Mouse (Mus musculus): ENCODE measurements around the gene Plk2. TPM values are rescaled to one million over a fixed set of nuclear protein-coding genes. Genes with fewer than 3 reads are reported as not detected.

The Plk2 gene
- polyA plus RNA-seq (2012; rRNA removed) = 7.6 and 8.3 TPM in 2 replicates

GRCm38 (mm10) chr13:110394291-110395178 is at the start of gene Plk2:
Gene Plk2 (plus strand): TSS chr13:110395046.

DNA sequence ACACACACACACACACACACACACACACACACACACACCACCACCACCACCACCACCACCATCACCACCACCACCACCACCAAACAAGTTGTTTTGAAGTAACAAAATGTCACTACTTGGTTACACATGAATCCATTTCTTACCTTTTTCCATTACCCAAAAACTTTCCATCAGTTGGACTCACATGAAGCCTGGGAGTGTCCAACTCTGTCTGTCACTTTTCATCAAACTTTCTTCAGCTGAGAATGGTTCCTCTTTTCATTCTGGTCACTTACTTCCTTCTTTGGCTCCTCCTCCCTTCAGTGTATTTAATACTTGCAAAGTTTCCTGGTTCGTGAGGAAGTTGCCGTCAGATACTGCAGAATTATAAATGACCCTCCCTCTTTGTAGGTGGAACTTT is 37.9 kb upstream of the Plk2 start, which contains the start of gene Gapt:
Gene Gapt, minus strand, starts transcription at position 259 of the 400 bp plus-strand sequence.

Other genes starting within 250 kb of the Plk2 start
- gene Rab3c, start 114.0 kb upstream of the Plk2 start, polyA plus RNA-seq (2012; rRNA removed) = 0.47 and 0.59 TPM in 2 replicates
- gene Gapt, start 37.8 kb upstream of the Plk2 start, polyA plus RNA-seq (2012; rRNA removed) = 0.19 and 0.28 TPM in 2 replicates